Mouse (Mus musculus): ENCODE measurements at regions not wholly inside any gene's neighbourhood (a gene's known extent, or its start where the extent isn't known, plus 50 kb on each side); places are given as distances from the start of the nearest gene placed in this dataset.

DNA sequence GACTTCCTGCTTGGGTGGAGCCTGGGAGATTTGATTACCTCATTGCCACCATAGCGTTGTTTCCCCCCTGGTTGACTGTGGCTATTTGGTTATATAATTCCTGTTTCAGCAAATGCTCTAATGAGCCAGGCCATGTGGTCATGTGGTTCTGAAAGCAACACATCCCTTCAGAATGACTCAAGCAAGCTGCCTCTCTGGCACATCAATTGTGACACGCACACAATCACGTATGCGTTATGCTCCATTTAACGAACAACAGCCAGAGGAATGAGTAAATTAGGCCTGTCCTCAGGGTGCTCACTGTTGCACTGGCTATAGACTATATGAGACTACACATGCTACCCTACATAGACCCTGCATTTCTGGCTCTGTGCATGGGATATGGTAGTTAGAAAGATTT lies 130.2 kb upstream of the Frmd6 start:
- no peak overlapping the region for H3K9ac ChIP-seq (ENCODE audit: low read length)
- no peak for ATAC-seq (ENCODE audit: insufficient number of reproducible peaks, low FRiP score, low TSS enrichment, low read depth)
- no peaks in the 10 kb centered on the region for H3K4me1 ChIP-seq (ENCODE audit: control insufficient read depth, insufficient read depth, low read length)
- no peak for DNase-seq (ENCODE audit: low spot score)
- H3K4me2 ChIP-seq (ENCODE audit: low read depth, severe bottlenecking) = no peak overlapping the region
- H3K4me3 ChIP-seq (ENCODE audit: low read depth, low read length) = no peak overlapping the region
- H3K9me3 ChIP-seq (ENCODE audit: control insufficient read depth, low read length) = no peaks in the 10 kb centered on the region
- no peaks in the 10 kb centered on the region for H3K27me3 ChIP-seq (ENCODE audit: control insufficient read depth, insufficient read depth, low read length)
- no peak overlapping the region for H3K27ac ChIP-seq (replicated peaks; ENCODE audit: low read depth, low read length)
- H3K36me3 ChIP-seq (ENCODE audit: control insufficient read depth, insufficient read depth, low read length) = no peaks in the 10 kb centered on the region
- 84% methylated on average over 5 of the region's 5 CpGs for WGBS

DNA sequence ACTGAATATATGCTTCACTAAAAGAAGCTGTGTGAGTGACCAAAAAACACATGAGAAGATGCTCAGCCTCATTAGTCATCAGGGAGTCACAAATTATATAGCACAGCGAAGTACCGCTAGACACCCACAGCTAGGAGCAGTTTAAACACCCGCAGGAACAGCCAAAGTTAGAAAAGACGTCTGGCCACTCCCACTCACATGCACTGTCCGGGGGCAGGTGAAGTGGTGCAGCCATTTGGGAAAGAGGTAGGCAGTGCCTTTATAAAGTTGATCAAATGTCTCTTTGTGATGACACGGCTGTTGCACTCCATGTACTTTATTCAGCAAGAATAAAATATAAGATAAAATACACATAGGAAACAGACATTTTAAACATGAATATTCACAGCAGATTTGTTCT lies 129.1 kb upstream of the Frmd6 start:
- Histone ChIP-seq H3K4me3 (ENCODE audit: low read depth, low read length) (no peak overlapping the region), H3K27ac (replicated peaks; ENCODE audit: low read depth, low read length) (no peak overlapping the region), H3K9me3 (ENCODE audit: control insufficient read depth, low read length) (no peaks in the 10 kb centered on the region), H3K9ac (ENCODE audit: low read length) (no peak overlapping the region), H3K4me2 (ENCODE audit: low read depth, severe bottlenecking) (no peak overlapping the region), H3K27me3 (ENCODE audit: control insufficient read depth, insufficient read depth, low read length) (no peaks in the 10 kb centered on the region), H3K4me1 (ENCODE audit: control insufficient read depth, insufficient read depth, low read length) (no peaks in the 10 kb centered on the region), H3K36me3 (ENCODE audit: control insufficient read depth, insufficient read depth, low read length) (no peaks in the 10 kb centered on the region)
- ATAC-seq (ENCODE audit: insufficient number of reproducible peaks, low FRiP score, low TSS enrichment, low read depth) = no peak
- WGBS = 76% methylated on average over 6 of the region's 6 CpGs
- no peak for DNase-seq (ENCODE audit: low spot score)

DNA sequence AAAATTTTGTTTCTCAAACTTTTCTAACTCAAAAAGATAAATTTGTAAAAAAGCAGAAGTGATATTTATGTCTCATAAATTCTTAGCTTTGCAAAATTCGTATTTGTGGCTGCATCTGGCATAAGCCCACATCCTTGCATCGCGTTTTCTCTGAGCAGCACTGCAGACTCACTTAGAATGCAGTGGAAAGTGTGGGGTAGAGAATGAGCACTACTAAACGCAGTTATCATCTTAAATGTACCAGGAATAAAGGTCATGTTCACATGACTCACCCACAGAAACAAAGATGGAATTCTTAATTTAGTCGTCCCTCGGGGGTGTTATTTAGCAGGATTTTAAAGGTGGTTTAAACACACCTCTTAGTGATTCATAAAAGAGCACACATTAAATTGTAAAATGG lies 126.8 kb upstream of the Frmd6 start:
- Histone ChIP-seq H3K27me3 (ENCODE audit: control insufficient read depth, insufficient read depth, low read length) (no peaks in the 10 kb centered on the region), H3K4me1 (ENCODE audit: control insufficient read depth, insufficient read depth, low read length) (no peaks in the 10 kb centered on the region), H3K4me3 (ENCODE audit: low read depth, low read length) (no peak overlapping the region), H3K9ac (ENCODE audit: low read length) (no peak overlapping the region), H3K9me3 (ENCODE audit: control insufficient read depth, low read length) (no peaks in the 10 kb centered on the region), H3K27ac (replicated peaks; ENCODE audit: low read depth, low read length) (no peak overlapping the region), H3K4me2 (ENCODE audit: low read depth, severe bottlenecking) (no peak overlapping the region), H3K36me3 (ENCODE audit: control insufficient read depth, insufficient read depth, low read length) (no peaks in the 10 kb centered on the region)
- ATAC-seq (ENCODE audit: insufficient number of reproducible peaks, low FRiP score, low TSS enrichment, low read depth) (no peak), DNase-seq (ENCODE audit: low spot score) (no peak)
- WGBS = 87% methylated on average over 6 of the region's 6 CpGs

DNA sequence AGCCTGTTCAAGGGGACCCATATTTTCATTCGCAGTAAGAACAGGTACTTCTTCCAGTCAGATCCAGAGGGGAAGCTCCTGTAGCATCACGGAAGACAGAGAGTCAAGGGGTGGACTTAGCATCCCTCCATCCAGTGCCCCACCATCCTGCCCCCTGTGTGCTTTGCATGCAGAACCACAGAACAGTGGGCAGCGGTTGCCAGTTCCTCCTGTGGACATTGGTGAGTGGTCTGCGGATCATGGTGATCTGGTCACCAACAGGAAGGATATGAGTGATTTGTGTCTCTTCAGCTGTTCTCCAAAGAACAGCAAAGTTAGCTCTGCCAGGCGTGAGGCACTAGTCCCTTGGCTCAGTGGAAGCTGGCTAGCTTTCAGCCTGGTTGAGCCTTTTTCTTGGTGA lies 122.8 kb upstream of the Frmd6 start:
- Histone ChIP-seq H3K36me3 (ENCODE audit: control insufficient read depth, insufficient read depth, low read length) (no peaks in the 10 kb centered on the region), H3K4me3 (ENCODE audit: low read depth, low read length) (no peak overlapping the region), H3K27me3 (ENCODE audit: control insufficient read depth, insufficient read depth, low read length) (no peaks in the 10 kb centered on the region), H3K4me2 (ENCODE audit: low read depth, severe bottlenecking) (no peak overlapping the region), H3K9me3 (ENCODE audit: control insufficient read depth, low read length) (no peaks in the 10 kb centered on the region), H3K4me1 (ENCODE audit: control insufficient read depth, insufficient read depth, low read length) (no peaks in the 10 kb centered on the region), H3K9ac (ENCODE audit: low read length) (no peak overlapping the region), H3K27ac (replicated peaks; ENCODE audit: low read depth, low read length) (no peak overlapping the region)
- ATAC-seq (ENCODE audit: insufficient number of reproducible peaks, low FRiP score, low TSS enrichment, low read depth) (no peak), DNase-seq (ENCODE audit: low spot score) (no peak)
- WGBS = 93% methylated on average over 5 of the region's 5 CpGs

DNA sequence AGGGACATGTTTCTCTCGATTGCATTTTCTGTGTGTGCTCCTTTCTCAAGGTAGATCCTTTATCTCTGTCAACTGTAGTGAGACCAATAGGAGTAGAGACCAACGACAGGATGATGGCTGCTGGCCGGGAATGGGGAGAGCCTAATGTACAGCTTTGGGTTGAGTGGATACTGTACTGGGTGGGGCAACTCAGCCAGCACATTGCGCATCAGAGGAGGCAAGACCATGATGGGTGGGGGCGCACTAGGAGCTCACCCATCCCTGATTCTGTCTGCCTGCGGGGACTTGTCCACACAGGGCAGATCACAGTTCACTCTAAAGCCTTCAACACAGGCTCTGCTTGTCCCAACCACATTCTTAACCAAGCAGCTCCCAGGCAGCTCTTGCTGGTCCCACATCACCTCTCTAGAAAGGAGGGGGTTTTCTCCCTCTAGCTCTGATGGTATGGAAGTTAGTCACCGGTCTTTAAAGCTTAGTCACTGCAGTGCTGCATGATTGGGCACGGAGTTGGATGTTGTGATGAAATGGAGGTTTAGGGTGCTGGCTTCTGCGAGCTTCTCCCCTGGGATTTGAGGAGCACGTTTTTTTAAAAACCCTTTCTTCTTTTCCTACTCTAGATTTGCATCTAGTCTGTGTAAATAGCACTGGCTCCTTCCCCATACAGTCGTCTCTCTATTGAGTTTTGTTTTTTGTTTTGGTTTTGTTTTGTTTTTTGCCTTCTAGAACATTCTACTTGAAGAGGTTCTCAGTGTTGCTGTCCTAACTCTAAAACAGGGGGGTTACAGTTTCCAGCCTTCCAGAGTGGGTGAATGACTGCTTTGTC lies 118.3 kb upstream of the Frmd6 start:
- no peak for DNase-seq (ENCODE audit: low spot score)
- ATAC-seq (ENCODE audit: insufficient number of reproducible peaks, low FRiP score, low TSS enrichment, low read depth) = no peak
- no peak overlapping the region for H3K27ac ChIP-seq (replicated peaks; ENCODE audit: low read depth, low read length)

GRCm38 (mm10) chr12:70707629-70708289 lies 117.6 kb upstream of the Frmd6 start:
- H3K4me1 ChIP-seq (ENCODE audit: control insufficient read depth, insufficient read depth, low read length) = peaks cover 2% of the 10 kb centered on the region; the same call in 1 of the 2 replicates
- DNase-seq (ENCODE audit: low spot score) (no peak), ATAC-seq (ENCODE audit: insufficient number of reproducible peaks, low FRiP score, low TSS enrichment, low read depth) (no peak)
- 84% methylated on average over 6 of the region's 6 CpGs for WGBS
- no peak overlapping the region for H3K27ac ChIP-seq (replicated peaks; ENCODE audit: low read depth, low read length)
- no peaks in the 10 kb centered on the region for H3K27me3 ChIP-seq (ENCODE audit: control insufficient read depth, insufficient read depth, low read length)
- H3K4me2 ChIP-seq (ENCODE audit: low read depth, severe bottlenecking) = no peak overlapping the region
- no peak overlapping the region for H3K4me3 ChIP-seq (ENCODE audit: low read depth, low read length)
- no peaks in the 10 kb centered on the region for H3K36me3 ChIP-seq (ENCODE audit: control insufficient read depth, insufficient read depth, low read length)
- H3K9me3 ChIP-seq (ENCODE audit: control insufficient read depth, low read length) = no peaks in the 10 kb centered on the region
- H3K9ac ChIP-seq (ENCODE audit: low read length) = no peak overlapping the region

More for the DNA sequence above, 118.3 kb upstream of the Frmd6 start:
- Histone ChIP-seq H3K4me1 (ENCODE audit: control insufficient read depth, insufficient read depth, low read length) (no peaks in the 10 kb centered on the region), H3K27me3 (ENCODE audit: control insufficient read depth, insufficient read depth, low read length) (no peaks in the 10 kb centered on the region), H3K4me3 (ENCODE audit: low read depth, low read length) (no peak overlapping the region), H3K36me3 (ENCODE audit: control insufficient read depth, insufficient read depth, low read length) (no peaks in the 10 kb centered on the region), H3K4me2 (ENCODE audit: low read depth, severe bottlenecking) (no peak overlapping the region), H3K9ac (ENCODE audit: low read length) (no peak overlapping the region), H3K9me3 (ENCODE audit: control insufficient read depth, low read length) (no peaks in the 10 kb centered on the region)
- WGBS = 90% methylated on average over 11 of the region's 11 CpGs

- ATAC-seq (ENCODE audit: insufficient number of reproducible peaks, low FRiP score, low TSS enrichment, low read depth) = no peak
- Histone ChIP-seq H3K27me3 (ENCODE audit: control insufficient read depth, insufficient read depth, low read length) (no peaks in the 10 kb centered on the region), H3K4me2 (ENCODE audit: low read depth, severe bottlenecking) (no peak overlapping the region), H3K9me3 (ENCODE audit: control insufficient read depth, low read length) (no peaks in the 10 kb centered on the region), H3K27ac (replicated peaks; ENCODE audit: low read depth, low read length) (no peak overlapping the region), H3K4me3 (ENCODE audit: low read depth, low read length) (no peak overlapping the region), H3K36me3 (ENCODE audit: control insufficient read depth, insufficient read depth, low read length) (no peaks in the 10 kb centered on the region), H3K4me1 (ENCODE audit: control insufficient read depth, insufficient read depth, low read length) (peaks cover 4% of the 10 kb centered on the region; the same call in 1 of the 2 replicates), H3K9ac (ENCODE audit: low read length) (no peak overlapping the region)
- 90% methylated on average over 5 of the region's 5 CpGs for WGBS
- no peak for DNase-seq (ENCODE audit: low spot score)
Measured at GRCm38 (mm10) chr12:70708290-70708668, 117.0 kb upstream of the Frmd6 start.

- DNase-seq (ENCODE audit: low spot score) = no peak
- ATAC-seq (ENCODE audit: insufficient number of reproducible peaks, low FRiP score, low TSS enrichment, low read depth) = no peak
- H3K4me2 ChIP-seq (ENCODE audit: low read depth, severe bottlenecking) = no peak overlapping the region
- no peaks in the 10 kb centered on the region for H3K27me3 ChIP-seq (ENCODE audit: control insufficient read depth, insufficient read depth, low read length)
- no peaks in the 10 kb centered on the region for H3K36me3 ChIP-seq (ENCODE audit: control insufficient read depth, insufficient read depth, low read length)
- H3K27ac ChIP-seq (replicated peaks; ENCODE audit: low read depth, low read length) = no peak overlapping the region
- WGBS = 96% methylated on average over 7 of the region's 7 CpGs
- H3K4me3 ChIP-seq (ENCODE audit: low read depth, low read length) = no peak overlapping the region
- H3K9me3 ChIP-seq (ENCODE audit: control insufficient read depth, low read length) = no peaks in the 10 kb centered on the region
- H3K4me1 ChIP-seq (ENCODE audit: control insufficient read depth, insufficient read depth, low read length) = peaks cover 4% of the 10 kb centered on the region; the same call in 1 of the 2 replicates
- H3K9ac ChIP-seq (ENCODE audit: low read length) = no peak overlapping the region
Measured at GRCm38 (mm10) chr12:70710311-70710710, 115.0 kb upstream of the Frmd6 start.
